Comparison of ENCODE assay signal across 8 mouse cellular contexts in the genomic region with DNA sequence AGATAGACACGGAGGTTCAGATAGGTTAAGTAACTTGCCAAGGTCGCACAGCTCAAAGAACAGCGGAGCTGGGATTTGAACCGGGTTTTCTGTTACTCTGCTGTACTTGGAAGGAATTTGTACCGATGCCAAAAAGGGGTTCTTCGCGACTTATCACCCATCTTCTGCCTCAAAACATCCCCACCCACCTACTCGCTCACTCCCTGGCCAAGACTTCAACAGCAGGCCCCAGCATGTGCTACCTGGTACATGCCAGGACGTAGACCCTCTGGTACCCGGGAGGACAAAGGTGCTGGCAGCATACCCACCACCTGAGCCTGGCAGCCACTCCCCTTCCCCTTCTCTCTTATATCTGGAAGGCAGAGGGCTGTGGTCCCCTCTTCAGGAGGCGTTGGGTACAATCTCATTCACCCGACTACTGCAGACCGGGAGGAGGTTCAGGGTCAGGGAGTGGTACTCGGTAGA. TPM values are rescaled to one million over a fixed set of nuclear protein-coding genes. Genes with fewer than 3 reads are reported as not detected.
DNase-seq lines count a peak whose midpoint lies in the region; ATAC-seq and TF ChIP-seq lines count a peak whose summit lies in the region.

No protein-coding gene starts in this region.

- intact Hi-C loops in heart, adult 2 months (cut with DNase I): loop anchor here (5.0 kb wide), 1 partner anchor 348 kb away; a partner anchor contains a TSS
- intact Hi-C loops in heart, postnatal 14 days (cut with DNase I): no loop called here

- DNase-seq in heart, adult 2 months: no peak
- DNase-seq in heart, postnatal 14 days: no peak
- DNase-seq in A20 (ENCODE audit: low read depth, low spot score): peak; percentile 9
- no peak for DNase-seq in layer of hippocampus, adult 8-10 months (ENCODE audit: low spot score in 2 of 2)
- no peak for DNase-seq in layer of hippocampus, postnatal 36 days

- TF ChIP-seq CTCF in heart, adult 2 months (IDR thresholded peaks at IDR 0.05): no peak
- no peak for TF ChIP-seq CTCF in embryonic fibroblast, embryonic 13.5 days (IDR thresholded peaks at IDR 0.05; ENCODE audit: borderline replicate concordance, insufficient read depth, low read length)

- H3K4me1 ChIP-seq in heart, adult 2 months (ENCODE audit: control insufficient read depth, insufficient read depth, low read length): peaks cover 9% of the 10 kb centered on the region
- no peaks in the 10 kb centered on the region for H3K4me1 ChIP-seq in embryonic fibroblast, embryonic 13.5 days (ENCODE audit: control insufficient read depth, insufficient read depth, low read length)
- peaks cover 44% of the 10 kb centered on the region for H3K4me1 ChIP-seq in limb, embryonic 15.5 days

- H3K9ac ChIP-seq in heart, adult 2 months (ENCODE audit: low read depth, low read length): peak overlapping the region; percentile 91
- H3K9ac ChIP-seq in limb, embryonic 15.5 days: peak overlapping the region; percentile 81

- no peak for TF ChIP-seq EP300 in heart, adult 2 months (IDR thresholded peaks at IDR 0.05; ENCODE audit: insufficient read depth, low read depth, low read length)

- H3K4me3 ChIP-seq in heart, adult 2 months: peak overlapping the region; percentile 99
- H3K4me3 ChIP-seq in embryonic fibroblast, embryonic 13.5 days (ENCODE audit: insufficient read depth, low read length): peak overlapping the region; percentile 80
- peak overlapping the region; percentile 70 for H3K4me3 ChIP-seq in limb, embryonic 15.5 days

- 48% methylated on average over 14 of the region's 14 CpGs for WGBS in heart, adult 2 months
- WGBS in limb, embryonic 15.5 days: 24% methylated on average over 14 of the region's 14 CpGs

- ATAC-seq in limb, embryonic 15.5 days (ENCODE audit: insufficient number of reproducible peaks, low FRiP score, low TSS enrichment, low read depth): no peak; the same call in 1 of the 2 replicates
- no peak for ATAC-seq in erythroid progenitor cell, adult 5-6 weeks (replicated peaks; ENCODE audit: low FRiP score, poor library complexity, severe bottlenecking)

- H3K27me3 ChIP-seq in heart, adult 2 months (ENCODE audit: control insufficient read depth, insufficient read depth, low read length): no peaks in the 10 kb centered on the region; the same call in 1 of the 2 replicates
- no peaks in the 10 kb centered on the region for H3K27me3 ChIP-seq in limb, embryonic 15.5 days

- peak overlapping the region; percentile 83 for H3K4me2 ChIP-seq in limb, embryonic 15.5 days

- H3K79me2 ChIP-seq in heart, adult 2 months (replicated peaks; ENCODE audit: control insufficient read depth, insufficient read depth, low read length): peaks cover 8% of the 10 kb centered on the region; the same call in 1 of the 2 replicates

- TF ChIP-seq POLR2A in heart, adult 2 months (IDR thresholded peaks at IDR 0.05; ENCODE audit: insufficient read depth, low read depth, low read length): no peak
- TF ChIP-seq POLR2A in embryonic fibroblast, embryonic 13.5 days (IDR thresholded peaks at IDR 0.05; ENCODE audit: low read depth, low read length): no peak

- H3K9me3 ChIP-seq in limb, embryonic 15.5 days: no peaks in the 10 kb centered on the region

- H3K36me3 ChIP-seq in heart, adult 2 months (ENCODE audit: control insufficient read depth, insufficient read depth, low read length): no peaks in the 10 kb centered on the region
- no peaks in the 10 kb centered on the region for H3K36me3 ChIP-seq in limb, embryonic 15.5 days

- peak overlapping the region; percentile 92; the same call in 1 of the 2 replicates for H3K27ac ChIP-seq in heart, adult 2 months
- no peak overlapping the region for H3K27ac ChIP-seq in embryonic fibroblast, embryonic 13.5 days (ENCODE audit: insufficient read depth, low read length)
- H3K27ac ChIP-seq in limb, embryonic 15.5 days: peak overlapping the region; percentile 88

RNA-seq across cellular contexts. Expression of a gene that starts 1.4 kb away (rescaled TPM):
- 100 to 1,000 TPM; 149 to 161 TPM for total RNA-seq in heart, adult 2 months (2021)
- 133 and 170 TPM in 2 replicates for polyA plus RNA-seq in heart, adult 2 months (2012; rRNA removed)
- total RNA-seq in heart, postnatal 14 days (2021): 100 to 1,000 TPM; 116 to 123 TPM
- 38.9 and 39.0 TPM in 2 replicates for polyA plus RNA-seq in embryonic fibroblast, embryonic 13.5 days (2011; ENCODE audit: insufficient read length, low read depth, missing spikeins)
- 142 and 143 TPM in 2 replicates for polyA plus RNA-seq in limb, embryonic 15.5 days (2015; fragmentation: Nextera tagmentation; extraction: Ambion mirVana)
- total RNA-seq in erythroid progenitor cell, adult 5-6 weeks (2015; ENCODE audit: low replicate concordance): 28.8 and 39.8 TPM in 2 replicates
- total RNA-seq in erythroid progenitor cell, adult 5-6 weeks (2017; ENCODE audit: low replicate concordance): 8.5 and 8.7 TPM in 2 replicates
- 10 to 100 TPM; 36.8 to 48.9 (median 39.1) TPM for total RNA-seq in layer of hippocampus, adult 8-10 months (2022)
- 10 to 100 TPM; 39.5 to 43.9 TPM for total RNA-seq in layer of hippocampus, postnatal 36 days (2021)

RNA-seq across cellular contexts. Expression of a gene that starts 2.0 kb away (rescaled TPM):
- total RNA-seq in heart, adult 2 months (2021): 10 to 100 TPM; 81.8 to 90.1 TPM
- polyA plus RNA-seq in heart, adult 2 months (2012; rRNA removed): 122 and 154 TPM in 2 replicates
- 10 to 100 TPM; 78.4 to 81.2 TPM for total RNA-seq in heart, postnatal 14 days (2021)
- polyA plus RNA-seq in embryonic fibroblast, embryonic 13.5 days (2011; ENCODE audit: insufficient read length, low read depth, missing spikeins): 42.8 and 54.0 TPM in 2 replicates
- polyA plus RNA-seq in limb, embryonic 15.5 days (2015; fragmentation: Nextera tagmentation; extraction: Ambion mirVana): 38.1 and 39.2 TPM in 2 replicates
- total RNA-seq in erythroid progenitor cell, adult 5-6 weeks (2015; ENCODE audit: low replicate concordance): 3.2 and 3.8 TPM in 2 replicates
- total RNA-seq in erythroid progenitor cell, adult 5-6 weeks (2017; ENCODE audit: low replicate concordance): 5.9 and 11.6 TPM in 2 replicates
- total RNA-seq in layer of hippocampus, adult 8-10 months (2022): 100 to 1,000 TPM; 160 to 184 (median 166) TPM
- total RNA-seq in layer of hippocampus, postnatal 36 days (2021): 100 to 1,000 TPM; 171 to 180 TPM

RNA-seq across cellular contexts. Expression of a gene that starts 25.6 kb away (rescaled TPM):
- under 1 TPM in 1 of 2 experiments, not detected in 1; 0.59 TPM for total RNA-seq in heart, adult 2 months (2021)
- not detected in 2 replicates for polyA plus RNA-seq in heart, adult 2 months (2012; rRNA removed)
- under 1 TPM; 0.81 to 0.98 TPM for total RNA-seq in heart, postnatal 14 days (2021)
- polyA plus RNA-seq in embryonic fibroblast, embryonic 13.5 days (2011; ENCODE audit: insufficient read length, low read depth, missing spikeins): not detected in 2 replicates
- 0.21 and 0.37 TPM in 2 replicates for polyA plus RNA-seq in limb, embryonic 15.5 days (2015; fragmentation: Nextera tagmentation; extraction: Ambion mirVana)
- 1.1 TPM in 1 of 2 replicates, not detected in the other for total RNA-seq in erythroid progenitor cell, adult 5-6 weeks (2015; ENCODE audit: low replicate concordance)
- total RNA-seq in erythroid progenitor cell, adult 5-6 weeks (2017; ENCODE audit: low replicate concordance): 0.23 and 0.26 TPM in 2 replicates
- total RNA-seq in layer of hippocampus, adult 8-10 months (2022): 1 to 10 TPM in 1 of 4 experiments, under 1 TPM in 3; 0.22 to 1.1 (median 0.41) TPM
- total RNA-seq in layer of hippocampus, postnatal 36 days (2021): 1 to 10 TPM in 1 of 2 experiments, under 1 TPM in 1; 0.22 to 1.4 TPM

RNA-seq across cellular contexts. Expression of a gene that starts 48.9 kb away (rescaled TPM):
- under 1 TPM in 1 of 2 experiments, not detected in 1; 0.66 TPM for total RNA-seq in heart, adult 2 months (2021)
- 0.88 TPM in 1 of 2 replicates, not detected in the other for polyA plus RNA-seq in heart, adult 2 months (2012; rRNA removed)
- under 1 TPM in 1 of 2 experiments, not detected in 1; 0.60 TPM for total RNA-seq in heart, postnatal 14 days (2021)
- polyA plus RNA-seq in embryonic fibroblast, embryonic 13.5 days (2011; ENCODE audit: insufficient read length, low read depth, missing spikeins): not detected in 2 replicates
- polyA plus RNA-seq in limb, embryonic 15.5 days (2015; fragmentation: Nextera tagmentation; extraction: Ambion mirVana): 0.63 TPM in 1 of 2 replicates, not detected in the other
- not detected in 2 replicates for total RNA-seq in erythroid progenitor cell, adult 5-6 weeks (2015; ENCODE audit: low replicate concordance)
- total RNA-seq in erythroid progenitor cell, adult 5-6 weeks (2017; ENCODE audit: low replicate concordance): not detected in 2 replicates
- not detected for total RNA-seq in layer of hippocampus, adult 8-10 months (2022)
- total RNA-seq in layer of hippocampus, postnatal 36 days (2021): not detected

Comparison
In these comparisons a context has a peak if more than half of its experiments do, and no peak if none do; other contexts are left out.
1. RNA of a gene that starts 2.0 kb away (total RNA-seq): 171 to 180 TPM in layer of hippocampus, postnatal 36 days, 160 to 184 TPM in layer of hippocampus, adult 8-10 months, 81.8 to 90.1 TPM in heart, adult 2 months and 78.4 to 81.2 TPM in heart, postnatal 14 days; 3.2 to 11.6 TPM in erythroid progenitor cell, adult 5-6 weeks; every median in the first group is over 4 times any median in the second.
2. Peak in every context shown above with its lines, with median percentiles within 50 percentile points of each other: H3K4me3 ChIP-seq.